Comparison of ENCODE assay signal across 8 mouse cellular contexts in genomic region chr8:128685507-128686428, GRCm38 (mm10). TPM values are rescaled to one million over a fixed set of nuclear protein-coding genes. Genes with fewer than 3 reads are reported as not detected.
A peak's percentile ranks its signal among the peaks of the same experiment; 100 is the strongest.
DNase-seq lines count a peak whose midpoint lies in the region; ATAC-seq lines count a peak whose summit lies in the region.

Itgb1 (plus strand) TSS chr8:128685654.

- H3K36me3 ChIP-seq in hindbrain, embryonic 13.5 days = no peaks in the 10 kb centered on the region

- peak; percentile 96 for ATAC-seq in hindbrain, embryonic 13.5 days (ENCODE audit: low FRiP score)

- H3K4me2 ChIP-seq in hindbrain, embryonic 13.5 days = peak within 1 kb of the TSS; percentile 80

- peak; percentile 59 for DNase-seq in T-cell, adult 2 months (ENCODE audit: low spot score)
- DNase-seq in cerebellum, postnatal 25 days = peak; percentile 95 to 99
- DNase-seq in frontal cortex, postnatal 25 days (ENCODE audit: low spot score in 2 of 2) = peak; percentile 75 to 80
- DNase-seq in layer of hippocampus, postnatal 25 days (ENCODE audit: extremely low spot score in 1 of 2, low spot score in 1 of 2) = peak; percentile 78 to 88
- DNase-seq in lung, postnatal 14 days = peak; percentile 95
- peak; percentile 75 for DNase-seq in retina, adult 2 months (ENCODE audit: low read depth, low spot score)
- DNase-seq in thymus, postnatal 25 days = peak; percentile 87

- under 1% methylated on average over 106 of the region's 113 CpGs for whole genome bisulfite sequencing in hindbrain, embryonic 13.5 days

- peaks cover 24% of the 10 kb centered on the region for H3K4me1 ChIP-seq in hindbrain, embryonic 13.5 days (replicated peaks)

- no peaks in the 10 kb centered on the region for H3K27me3 ChIP-seq in hindbrain, embryonic 13.5 days

- H3K9me3 ChIP-seq in hindbrain, embryonic 13.5 days = no peaks in the 10 kb centered on the region

- H3K4me3 ChIP-seq in hindbrain, embryonic 13.5 days = peak within 1 kb of the TSS; percentile 87

- H3K27ac ChIP-seq in hindbrain, embryonic 13.5 days = peak within 1 kb of the TSS; percentile 100

- H3K9ac ChIP-seq in hindbrain, embryonic 13.5 days = peak within 1 kb of the TSS; percentile 99

RNA-seq across cellular contexts. Expression of gene Itgb1, which starts in this region (rescaled TPM):
- 95.7 and 101 TPM in 2 replicates for polyA plus RNA-seq in hindbrain, embryonic 13.5 days (2015; fragmentation: Nextera tagmentation; extraction: Ambion mirVana)
- 10 to 100 TPM; 49.0 to 51.7 TPM for total RNA-seq in layer of hippocampus, postnatal 25 days (2021)

Comparison
In these comparisons a context has a peak if more than half of its experiments do, and no peak if none do; other contexts are left out.
1. Peak in every context shown above with its lines: DNase-seq, ATAC-seq, H3K4me3 ChIP-seq and H3K27ac ChIP-seq.